Mouse (Mus musculus): ENCODE measurements around the gene Tet2.

- TF ChIP-seq POLR2A (IDR thresholded peaks at IDR 0.05; ENCODE audit: control insufficient read depth in 1 of 2, insufficient read depth in 1 of 2, low read depth in 1 of 2, low read length in 2 of 2, poor library complexity in 1 of 2), result no peak
- no peak for TF ChIP-seq MAX (IDR thresholded peaks at IDR 0.05; ENCODE audit: low read length)
- no peak for TF ChIP-seq CTCF (IDR thresholded peaks at IDR 0.05 in 2 of 3, conservative IDR thresholded peaks at IDR 0.05 in 1 of 3; ENCODE audit: control insufficient read depth in 1 of 3, insufficient read depth in 1 of 3, low read depth in 2 of 3, low read length in 3 of 3, poor library complexity in 1 of 3, severe bottlenecking in 1 of 3)
- no peak for TF ChIP-seq ZKSCAN1 (IDR thresholded peaks at IDR 0.05; ENCODE audit: low read depth, low read length)
- no peak for TF ChIP-seq TAL1 (IDR thresholded peaks at IDR 0.05; ENCODE audit: low read length)
- no peak for TF ChIP-seq EP300 (IDR thresholded peaks at IDR 0.05; ENCODE audit: low read depth in 1 of 2, low read length in 2 of 2)
- TF ChIP-seq TCF12 (IDR thresholded peaks at IDR 0.05; ENCODE audit: low read depth, low read length), result no peak
- no peak for TF ChIP-seq MYC (IDR thresholded peaks at IDR 0.05; ENCODE audit: low read depth, low read length)
- TF ChIP-seq RCOR1 (IDR thresholded peaks at IDR 0.05; ENCODE audit: low read depth, low read length), result no peak
- no peak for TF ChIP-seq HCFC1 (IDR thresholded peaks at IDR 0.05; ENCODE audit: low read depth, low read length)
- no peak for TF ChIP-seq MXI1 (IDR thresholded peaks at IDR 0.05; ENCODE audit: low read depth, low read length)
- no peak for TF ChIP-seq USF1 (IDR thresholded peaks at IDR 0.05; ENCODE audit: low read depth, low read length)
- TF ChIP-seq MAZ (IDR thresholded peaks at IDR 0.05; ENCODE audit: low read depth, low read length), result no peak
Measured at GRCm38 (mm10) chr3:133541000-133541399, 3.9 kb downstream of the Tet2 start.
